Mouse (Mus musculus) gastrocnemius, adult 2 months (tissue): ENCODE measurements at regions not wholly inside any gene's neighbourhood (a gene's known extent, or its start where the extent isn't known, plus 50 kb on each side); places are given as distances from the start of the nearest gene placed in this dataset.
A peak's percentile ranks its signal among the peaks of the same experiment; 100 is the strongest.

Experiments used
- DNase-seq: peaks from one replicate; pipeline ENCODE4 v3.0.0; 2022
- H3K27ac ChIP-seq: fragments of 200-600 bp; 2 replicates; pipeline ENCODE4 v1.8.1; 2022; ENCODE audit warnings: mild to moderate bottlenecking
- H3K4me3 ChIP-seq: fragments of 200-600 bp; 2 replicates; pipeline ENCODE4 v1.8.1; 2022; ENCODE audit warnings: mild to moderate bottlenecking, moderate library complexity
- CTCF ChIP-seq: fragments of 200-600 bp; IDR thresholded peaks from 2 replicates; pipeline ENCODE4 v1.8.1; 2022; ENCODE audit warnings: antibody characterized with exemption, mild to moderate bottlenecking, moderate library complexity
- intact Hi-C: fragments of 180-260 bp; cut with DNase I; formaldehyde crosslinking; loops from one replicate; pipeline ENCODE4 v1.15.1; 2025

GRCm38 (mm10) chr6:135493983-135494382, 131.6 kb downstream of the Emp1 start:
- TF ChIP-seq CTCF, result no peak
- intact Hi-C loops, result no loop called here
- no peak for DNase-seq
- H3K4me3 ChIP-seq, result no peak overlapping the region
- H3K27ac ChIP-seq, result no peak overlapping the region

- Histone ChIP-seq H3K27ac (no peak overlapping the region), H3K4me3 (no peak overlapping the region)
- DNase-seq, result no peak
- TF ChIP-seq CTCF, result no peak
- intact Hi-C loops, result no loop called here
These were observed 133.5 kb downstream of the Emp1 start for GRCm38 (mm10) chr6:135495841-135496240.

- no peak for DNase-seq
- intact Hi-C loops, result no loop called here
- Histone ChIP-seq H3K4me3 (no peak overlapping the region), H3K27ac (no peak overlapping the region)
- TF ChIP-seq CTCF, result no peak
These were observed 136.2 kb downstream of the Emp1 start for GRCm38 (mm10) chr6:135498592-135498991.

- H3K4me3 ChIP-seq, result no peak overlapping the region
- no peak overlapping the region for H3K27ac ChIP-seq
- DNase-seq, result no peak
- TF ChIP-seq CTCF, result no peak
- intact Hi-C loops, result no loop called here
These were observed 138.0 kb downstream of the Emp1 start for GRCm38 (mm10) chr6:135500381-135500780.

- intact Hi-C loops, result no loop called here
- Histone ChIP-seq H3K4me3 (no peak overlapping the region), H3K27ac (no peak overlapping the region)
- no peak for TF ChIP-seq CTCF
- DNase-seq, result no peak
These were observed 139.4 kb downstream of the Emp1 start for GRCm38 (mm10) chr6:135501791-135502190.

GRCm38 (mm10) chr6:135502405-135502804, 140.1 kb downstream of the Emp1 start:
- intact Hi-C loops, result no loop called here
- Histone ChIP-seq H3K27ac (no peak overlapping the region), H3K4me3 (no peak overlapping the region)
- no peak for DNase-seq
- TF ChIP-seq CTCF, result no peak

DNA sequence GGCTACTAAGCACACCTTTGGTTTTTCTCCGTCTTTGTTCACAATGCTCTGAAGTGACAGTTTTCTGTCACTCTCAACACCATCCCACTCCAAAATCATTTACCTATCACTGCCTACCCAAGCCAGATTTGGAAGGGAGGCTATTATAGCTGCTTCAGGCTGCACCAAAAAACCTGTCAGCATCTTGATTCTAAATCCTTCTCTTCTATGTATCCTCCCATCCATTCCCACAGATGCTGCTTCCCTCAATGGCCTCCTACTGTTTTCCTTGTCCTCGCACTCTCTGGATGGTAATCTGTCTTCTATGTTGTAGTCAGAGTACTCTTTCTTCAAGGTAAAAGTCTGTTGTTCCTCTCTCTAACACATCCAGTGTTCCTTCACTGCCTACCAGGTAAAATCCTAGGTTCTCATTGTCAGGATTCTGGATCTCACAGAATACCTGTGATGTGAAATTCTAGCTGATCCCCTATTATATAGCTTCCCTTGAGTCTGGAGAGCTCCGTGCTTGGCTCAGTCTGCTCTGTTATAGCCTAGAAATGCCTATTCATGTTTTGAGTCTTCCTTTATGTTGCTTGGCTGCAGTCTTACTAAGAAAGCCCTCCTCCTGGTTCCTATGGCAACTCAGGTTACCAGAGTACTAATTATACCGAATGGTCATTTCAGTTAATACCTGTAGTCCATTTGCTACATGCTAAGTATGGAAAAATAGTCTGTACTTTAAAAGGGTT, 156.5 kb downstream of the Emp1 start:
- H3K4me3 ChIP-seq, result no peak overlapping the region
- no peak for TF ChIP-seq CTCF
- no peak overlapping the region for H3K27ac ChIP-seq
- no peak for DNase-seq
- intact Hi-C loops, result no loop called here

GRCm38 (mm10) chr6:135519438-135519803, 157.1 kb downstream of the Emp1 start:
- intact Hi-C loops, result no loop called here
- no peak overlapping the region for H3K27ac ChIP-seq
- TF ChIP-seq CTCF, result no peak
- H3K4me3 ChIP-seq, result no peak overlapping the region
- DNase-seq, result no peak

- Histone ChIP-seq H3K27ac (no peak overlapping the region), H3K4me3 (no peak overlapping the region)
- no peak for DNase-seq
- no peak for TF ChIP-seq CTCF
- intact Hi-C loops, result no loop called here
These were observed 158.5 kb downstream of the Emp1 start for GRCm38 (mm10) chr6:135520868-135521267.

GRCm38 (mm10) chr6:135524886-135525285, 162.5 kb downstream of the Emp1 start:
- no peak for DNase-seq
- TF ChIP-seq CTCF, result peak; percentile 48
- no peak overlapping the region for H3K27ac ChIP-seq
- intact Hi-C loops, result no loop called here
- no peak overlapping the region for H3K4me3 ChIP-seq

- TF ChIP-seq CTCF, result no peak
- no peak for DNase-seq
- H3K4me3 ChIP-seq, result no peak overlapping the region
- H3K27ac ChIP-seq, result no peak overlapping the region
- intact Hi-C loops, result no loop called here
These were observed 163.5 kb downstream of the Emp1 start for GRCm38 (mm10) chr6:135525841-135526327.

- intact Hi-C loops, result no loop called here
- no peak for DNase-seq
- Histone ChIP-seq H3K4me3 (peak overlapping the region; percentile 23; the same call in 1 of the 2 replicates), H3K27ac (no peak overlapping the region)
- no peak for TF ChIP-seq CTCF
These were observed 164.3 kb downstream of the Emp1 start for GRCm38 (mm10) chr6:135526460-135527160.

DNA sequence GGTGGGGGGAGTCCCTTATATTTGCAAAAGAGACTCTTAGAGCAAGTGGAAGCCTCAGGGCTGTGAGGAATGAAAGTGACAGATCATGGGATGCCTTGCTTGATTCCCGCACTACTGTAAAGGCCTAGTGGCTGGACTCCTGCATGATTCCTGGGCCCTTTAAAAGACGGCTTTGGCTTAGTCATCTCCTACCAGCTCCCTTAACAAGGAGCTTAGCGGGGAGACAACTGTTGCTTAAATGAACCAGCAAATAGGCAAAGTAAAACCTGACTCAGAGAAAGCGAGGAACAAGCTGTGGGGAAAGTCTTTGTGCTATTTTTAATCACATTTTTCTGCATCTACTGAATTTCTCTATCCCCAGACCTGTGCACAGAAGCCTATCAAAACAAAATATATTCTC, 165.5 kb downstream of the Emp1 start:
- no peak overlapping the region for H3K4me3 ChIP-seq
- TF ChIP-seq CTCF, result no peak
- DNase-seq, result no peak
- H3K27ac ChIP-seq, result peak overlapping the region; percentile 78; the same call in 1 of the 2 replicates
- intact Hi-C loops, result loop anchor here (2.0 kb wide), 1 partner anchor 31 kb away; no protein-coding TSS in a partner anchor
